Mouse (Mus musculus) adipose tissue, adult 10 weeks (tissue): ENCODE data around the gene Pus7l. TPM values are rescaled to one million over a fixed set of nuclear protein-coding genes. Genes with fewer than 3 reads are reported as not detected.

Experiments
- polyA plus RNA-seq: library from polyadenylated mRNA; stranded (reverse); fragments of 350-450 nt; fragmentation: Illumina TruSeq; extraction: RNeasy Lipid Tissue Mini Kit (QIAGEN cat#74804); gene quantifications from one replicate; pipeline ENCODE4 v1.2.3, GENCODE M21; 2014; ENCODE audit warnings: low read depth, low replicate concordance

Pus7l gene
- polyA plus RNA-seq = 2.7 TPM

DNA sequence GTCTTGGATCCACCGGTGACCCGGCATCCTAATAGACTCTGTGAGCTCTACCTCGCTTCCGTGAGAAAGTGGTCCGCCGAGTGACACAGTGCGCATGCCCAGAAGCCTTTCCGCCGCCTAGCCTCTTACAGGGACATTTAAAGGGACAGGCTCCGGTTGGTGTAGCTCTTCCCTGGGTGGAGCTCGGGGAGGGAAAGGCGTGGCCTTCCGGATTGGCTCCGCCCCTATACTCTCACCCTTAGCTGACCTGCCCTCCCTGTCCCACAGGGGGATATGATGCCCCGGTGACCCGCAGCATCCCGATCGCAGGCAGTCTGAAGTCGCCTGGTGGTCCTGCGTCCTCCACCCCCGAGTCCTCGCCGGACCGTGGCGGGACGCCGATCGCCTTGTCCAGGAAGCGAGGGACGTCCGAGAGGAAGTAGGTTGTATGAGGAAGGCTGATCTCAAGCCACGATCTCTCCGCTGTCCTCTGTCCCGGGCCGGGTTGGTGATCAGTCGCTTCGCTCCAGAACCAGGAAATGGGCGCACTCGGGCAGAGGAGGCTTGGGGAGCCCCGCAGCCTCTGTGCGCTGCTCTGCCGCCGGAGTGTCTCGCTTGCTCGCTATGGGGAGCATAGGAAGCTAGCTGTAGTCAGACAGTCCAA, at the start of gene Pus7l, which contains the start of gene Irak4:
Gene Pus7l, minus strand, starts transcription at position 139 of the 643 bp plus-strand sequence.
Gene Irak4, plus strand, starts transcription at position 235 of the 643 bp plus-strand sequence.

DNA sequence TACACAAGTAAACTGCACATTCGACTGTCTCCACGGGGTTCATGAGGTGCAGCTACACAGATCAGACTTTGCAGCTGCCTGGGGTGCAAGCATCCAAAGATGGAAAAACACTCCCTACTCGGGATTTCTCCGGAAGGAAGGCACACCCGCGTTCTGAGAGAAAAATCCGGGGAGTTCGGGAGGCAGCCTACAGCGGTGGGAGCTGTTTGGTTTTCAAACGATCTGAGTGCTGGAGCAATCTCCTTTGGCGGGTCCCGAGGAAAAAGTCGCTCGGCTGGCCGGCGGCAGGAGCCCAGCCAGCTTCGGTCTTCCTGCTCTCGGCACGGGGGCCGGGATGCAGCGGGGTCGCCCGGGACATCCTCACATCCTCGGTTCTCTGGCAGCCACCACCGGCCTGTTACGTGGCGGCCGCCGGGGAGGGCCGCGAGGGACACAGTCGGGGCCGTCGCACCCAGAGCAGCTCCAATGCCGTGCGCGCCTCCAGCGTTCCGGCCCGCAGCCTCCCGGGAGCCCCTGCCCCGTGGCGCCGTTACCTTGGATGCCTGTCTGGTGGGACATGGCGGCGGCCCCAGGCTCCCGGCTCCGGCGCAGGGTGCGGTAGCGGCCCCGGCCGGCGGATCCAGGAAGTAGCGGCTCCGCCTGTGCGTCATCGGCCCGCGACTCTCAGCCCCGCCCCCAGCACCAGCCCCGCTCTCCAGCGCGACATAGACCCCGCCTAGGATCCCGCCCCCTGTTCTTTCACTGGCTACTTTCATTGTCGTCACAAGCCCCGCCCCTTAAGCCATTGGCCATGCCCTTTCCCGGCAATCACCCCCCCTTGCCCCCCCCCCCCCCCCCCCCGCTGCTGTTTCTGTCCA, 46.1 kb upstream of the Pus7l start, which contains the start of gene Twf1:
Gene Twf1, minus strand, starts transcription at position 671 of the 857 bp plus-strand sequence.

Other genes starting within 250 kb of the Pus7l start
- gene Adamts20, start 78.1 kb downstream of the Pus7l start, polyA plus RNA-seq = 0.19 TPM
- gene Irak4, start 96 bp upstream of the Pus7l start, polyA plus RNA-seq = 9.1 TPM
- gene Twf1, start 46.3 kb upstream of the Pus7l start, polyA plus RNA-seq = 57.1 TPM
- gene Tmem117, start 85.7 kb upstream of the Pus7l start, polyA plus RNA-seq = 3.9 TPM